Mouse (Mus musculus): ENCODE data around the gene Actl11.

- TF ChIP-seq CTCF (IDR thresholded peaks at IDR 0.05; ENCODE audit: low read depth, low read length) (no peak), POLR2A (IDR thresholded peaks at IDR 0.05; ENCODE audit: extremely low read depth, insufficient read depth, low read length) (no peak)
These were observed 47.9 kb upstream of the Actl11 start for GRCm38 (mm10) chr9:107880411-107880810.
